Comparison of ENCODE assay signal across 8 mouse cellular contexts in genomic region chr3:90072294-90072693, GRCm38 (mm10). TPM values are rescaled to one million over a fixed set of nuclear protein-coding genes. Genes with fewer than 3 reads are reported as not detected.
DNase-seq lines count a peak whose midpoint lies in the region; ATAC-seq and TF ChIP-seq lines count a peak whose summit lies in the region.

Gene Tpm3 (plus strand): TSS chr3:90072649.

- H3K9ac ChIP-seq in heart, embryonic 11.5 days (ENCODE audit: low read depth, low read length): no peak within 1 kb of the TSS
- H3K9ac ChIP-seq in midbrain, postnatal 0 days (replicated peaks; ENCODE audit: low read length, poor library complexity, severe bottlenecking): no peak within 1 kb of the TSS

- H3K27ac ChIP-seq in left cerebral cortex, adult 2 months: no peak within 1 kb of the TSS
- no peak within 1 kb of the TSS for H3K27ac ChIP-seq in cortical plate, adult 2 months (ENCODE audit: insufficient read depth, low read length)
- H3K27ac ChIP-seq in heart, embryonic 11.5 days (ENCODE audit: low read depth, low read length): no peak within 1 kb of the TSS
- no peak within 1 kb of the TSS for H3K27ac ChIP-seq in midbrain, postnatal 0 days (ENCODE audit: low read depth, low read length)

- H3K27me3 ChIP-seq in heart, embryonic 11.5 days (ENCODE audit: control insufficient read depth, insufficient read depth, low read length): no peaks in the 10 kb centered on the region
- H3K27me3 ChIP-seq in midbrain, postnatal 0 days (ENCODE audit: insufficient read depth, low read length): no peaks in the 10 kb centered on the region

- no peak within 1 kb of the TSS for H3K4me2 ChIP-seq in heart, embryonic 11.5 days
- no peak within 1 kb of the TSS for H3K4me2 ChIP-seq in midbrain, postnatal 0 days (ENCODE audit: low read depth, low read length, poor library complexity, severe bottlenecking)

- H3K9me3 ChIP-seq in heart, embryonic 11.5 days (replicated peaks; ENCODE audit: control insufficient read depth, low read length): no peaks in the 10 kb centered on the region
- H3K9me3 ChIP-seq in midbrain, postnatal 0 days (ENCODE audit: low read length): no peaks in the 10 kb centered on the region

- no peak for TF ChIP-seq CTCF in left cerebral cortex, adult 2 months (IDR thresholded peaks at IDR 0.05)
- TF ChIP-seq CTCF in cortical plate, adult 2 months (IDR thresholded peaks at IDR 0.05; ENCODE audit: extremely low read depth, insufficient read depth, low read length): no peak
- TF ChIP-seq CTCF in midbrain, postnatal 0 days (IDR thresholded peaks at IDR 0.05): no peak

- 49% methylated on average over 4 of the region's 4 CpGs for WGBS in heart, embryonic 11.5 days (ENCODE audit: insufficient replicate concordance)
- 73% methylated on average over 4 of the region's 4 CpGs for WGBS in midbrain, postnatal 0 days

- ATAC-seq in heart, embryonic 11.5 days (replicated peaks; ENCODE audit: insufficient number of reproducible peaks, low FRiP score, low TSS enrichment): no peak
- no peak for ATAC-seq in midbrain, postnatal 0 days (ENCODE audit: low FRiP score)

- no peaks in the 10 kb centered on the region for H3K4me1 ChIP-seq in cortical plate, adult 2 months (ENCODE audit: control insufficient read depth, insufficient read depth, low read length)
- H3K4me1 ChIP-seq in heart, embryonic 11.5 days (ENCODE audit: control insufficient read depth, insufficient read depth, low read length): peaks cover 3% of the 10 kb centered on the region; the same call in 1 of the 2 replicates
- H3K4me1 ChIP-seq in midbrain, postnatal 0 days (ENCODE audit: insufficient read depth, low read length): no peaks in the 10 kb centered on the region

- no peaks in the 10 kb centered on the region for H3K36me3 ChIP-seq in heart, embryonic 11.5 days (ENCODE audit: control insufficient read depth, insufficient read depth, low read length)
- no peaks in the 10 kb centered on the region for H3K36me3 ChIP-seq in midbrain, postnatal 0 days (ENCODE audit: insufficient read depth, low read length)

- H3K4me3 ChIP-seq in left cerebral cortex, adult 2 months: no peak within 1 kb of the TSS
- H3K4me3 ChIP-seq in cortical plate, adult 2 months (ENCODE audit: insufficient read depth, low read length): no peak within 1 kb of the TSS
- H3K4me3 ChIP-seq in heart, embryonic 11.5 days (ENCODE audit: low read depth, low read length): no peak within 1 kb of the TSS
- H3K4me3 ChIP-seq in midbrain, postnatal 0 days (ENCODE audit: low read depth, low read length): no peak within 1 kb of the TSS

- TF ChIP-seq POLR2A in cortical plate, adult 2 months (IDR thresholded peaks at IDR 0.05; ENCODE audit: extremely low read depth, insufficient read depth, low read length): no peak

- DNase-seq in left cerebral cortex, adult 2 months (ENCODE audit: extremely low spot score in 1 of 2, low spot score in 2 of 2): no peak
- no peak for DNase-seq in left cerebral cortex, adult 9 months (ENCODE audit: low spot score in 2 of 2)
- DNase-seq in left cerebral cortex, adult 8-10 months (ENCODE audit: low spot score in 2 of 2): no peak
- no peak for DNase-seq in midbrain, postnatal 0 days (ENCODE audit: low spot score)
- DNase-seq in cerebellum, postnatal 25 days: no peak
- DNase-seq in thymus, postnatal 4 days: no peak

- intact Hi-C loops in left cerebral cortex, adult 2 months (cut with DNase I): no loop called here

RNA-seq across cellular contexts. Expression of gene Tpm3, which starts in this region (rescaled TPM):
- total RNA-seq in left cerebral cortex, adult 2 months (2021): 100 to 1,000 TPM; 182 to 193 TPM
- polyA plus RNA-seq in cortical plate, adult 2 months (2012; rRNA removed): 177 and 188 TPM in 2 replicates
- 352 and 354 TPM in 2 replicates for polyA plus RNA-seq in heart, embryonic 11.5 days (2014; fragmentation: Nextera tagmentation; extraction: Ambion mirVana)
- total RNA-seq in left cerebral cortex, adult 8-10 months (2022): 100 to 1,000 TPM; 153 to 181 (median 166) TPM
- total RNA-seq in midbrain, postnatal 0 days (2014; rRNA removed): 182 and 224 TPM in 2 replicates
- polyA plus RNA-seq in midbrain, postnatal 0 days (2015; fragmentation: Nextera tagmentation; extraction: Ambion mirVana): 314 and 331 TPM in 2 replicates
